Mouse (Mus musculus): ENCODE results near the gene Igsf9.

Igsf9 gene

DNA sequence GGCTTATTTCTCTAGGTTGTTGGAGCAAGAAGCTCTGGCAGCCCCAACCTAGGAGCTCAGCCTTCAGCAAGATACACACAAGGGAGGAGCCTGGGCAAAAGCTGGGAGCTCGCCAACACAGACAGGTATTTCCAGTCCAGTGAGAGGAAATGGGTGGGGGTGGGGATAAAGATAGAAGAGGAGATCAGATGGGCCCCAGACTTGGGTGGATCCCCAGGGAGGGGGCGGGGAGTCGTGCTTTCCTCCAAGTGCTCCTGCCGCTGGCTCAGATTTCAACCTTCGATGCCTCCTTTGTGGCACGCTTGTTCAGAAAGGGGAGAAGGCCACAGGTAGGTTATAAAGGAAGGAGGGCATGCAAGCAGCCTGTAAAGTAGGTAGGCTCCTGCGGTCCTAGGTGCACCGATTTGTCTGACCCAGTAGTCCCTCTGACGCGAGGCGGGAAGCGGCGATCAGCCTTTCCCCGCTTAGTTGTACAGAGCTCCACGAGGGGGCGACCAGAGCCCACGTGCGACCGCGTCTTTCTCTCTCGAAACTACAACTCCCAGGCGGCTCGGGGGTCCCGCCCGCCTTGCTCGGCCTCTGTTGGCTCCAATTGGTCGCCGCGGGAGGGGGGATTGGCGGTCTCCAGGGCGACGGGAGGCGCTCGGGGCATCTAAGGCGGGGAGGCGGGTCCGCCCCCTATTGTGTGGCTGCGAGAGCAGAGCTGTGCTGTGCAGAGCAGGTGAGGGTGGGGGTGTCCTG lies at the start of gene Igsf9:
TSS of gene Igsf9 (plus strand) at position 249 of the 741 bp plus-strand sequence.
- DNase-seq: peak; percentile 95 to 96

DNA sequence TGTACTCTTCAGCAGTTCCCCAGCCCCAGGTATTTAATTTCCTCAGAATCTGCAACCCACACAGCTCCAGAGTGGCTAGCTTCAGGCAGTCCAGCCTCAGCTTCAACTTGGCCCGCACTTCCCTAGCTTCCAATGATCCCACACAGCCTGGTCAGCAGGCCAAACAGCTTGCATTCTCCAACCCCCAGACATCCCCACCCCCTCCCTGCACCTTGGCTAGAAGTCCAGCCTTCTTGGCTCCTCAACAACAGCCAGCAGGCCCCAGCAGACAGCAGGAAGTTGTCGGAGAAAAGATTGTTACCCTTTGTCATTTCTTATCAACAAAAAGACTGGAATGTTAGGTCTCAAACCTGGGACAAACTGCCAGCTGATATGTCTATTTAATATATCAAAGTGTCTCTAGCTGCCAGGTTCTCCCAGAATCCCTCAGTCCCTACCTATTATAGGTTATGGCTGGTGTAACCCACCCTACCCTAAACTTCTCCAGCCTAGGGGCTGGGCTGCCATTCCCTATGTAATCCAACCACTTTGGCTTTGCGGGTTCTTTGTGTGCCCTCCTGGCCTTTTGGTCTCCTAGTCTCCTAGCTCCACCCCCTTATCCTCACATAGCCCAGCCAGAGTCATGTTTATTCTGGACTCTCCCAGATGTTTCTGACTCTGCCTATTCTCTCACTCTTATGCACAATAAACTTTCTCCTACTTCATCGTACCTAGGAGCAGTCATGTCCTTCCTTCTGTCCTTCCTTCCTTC lies 49.6 kb upstream of the Igsf9 start:
- peak; percentile 51 for DNase-seq

DNA sequence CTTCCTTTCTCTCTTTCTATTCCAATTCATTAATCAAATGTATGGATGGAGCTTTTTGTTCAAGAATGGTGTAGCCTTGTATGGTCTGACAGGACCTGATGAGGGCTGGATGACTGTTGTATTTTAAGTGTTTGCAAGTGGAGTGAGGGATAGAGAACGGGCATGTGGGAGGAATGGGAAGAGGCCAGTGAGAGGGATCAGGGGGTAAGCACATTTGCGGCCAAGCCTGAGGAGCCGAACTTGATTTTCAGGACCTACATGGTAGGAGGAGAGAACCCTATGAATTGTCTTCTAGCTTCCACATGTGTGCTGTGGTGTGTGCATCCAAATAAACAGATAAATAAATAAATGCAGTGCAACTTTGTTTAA lies 49.0 kb upstream of the Igsf9 start:
- no peak for DNase-seq

DNA sequence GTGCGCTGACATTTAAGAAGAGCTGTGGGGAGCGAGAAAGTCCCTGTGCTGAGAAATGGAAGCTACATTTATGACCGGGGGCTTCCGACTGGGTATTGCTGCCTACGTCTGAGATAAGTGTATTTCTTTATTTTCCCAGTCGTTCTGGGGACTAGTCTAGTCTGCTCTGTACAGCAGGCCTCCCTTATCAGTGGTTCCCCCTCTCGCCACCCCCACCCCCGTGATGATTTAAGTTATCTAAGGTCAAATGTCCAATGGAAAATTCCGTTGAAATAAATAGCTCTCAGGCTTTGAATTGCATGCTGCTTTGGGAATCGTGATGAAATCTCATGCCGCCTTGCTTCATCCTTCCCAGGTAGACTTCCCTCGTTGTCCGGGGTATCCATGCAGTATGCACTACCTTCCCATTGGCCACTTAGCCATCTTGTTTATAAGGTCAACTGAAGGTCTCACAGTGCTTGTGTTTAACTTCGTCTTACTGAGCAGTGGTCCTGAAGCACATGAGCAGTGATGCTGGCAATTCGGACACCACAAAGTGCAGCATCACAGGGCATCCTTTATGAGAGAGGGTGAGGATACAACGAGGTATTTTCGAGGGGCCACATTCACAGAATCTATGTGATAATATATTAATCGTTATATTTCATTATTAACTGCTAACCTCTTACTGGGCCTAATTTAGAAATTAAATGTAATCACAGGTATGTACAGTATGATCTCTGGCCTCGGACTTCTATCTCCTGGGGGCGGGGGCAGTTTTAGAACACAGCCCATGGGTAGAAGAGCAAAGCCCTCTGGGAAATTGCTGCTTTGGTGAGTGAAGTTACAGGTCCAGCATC lies 48.4 kb upstream of the Igsf9 start:
- no peak for DNase-seq

DNA sequence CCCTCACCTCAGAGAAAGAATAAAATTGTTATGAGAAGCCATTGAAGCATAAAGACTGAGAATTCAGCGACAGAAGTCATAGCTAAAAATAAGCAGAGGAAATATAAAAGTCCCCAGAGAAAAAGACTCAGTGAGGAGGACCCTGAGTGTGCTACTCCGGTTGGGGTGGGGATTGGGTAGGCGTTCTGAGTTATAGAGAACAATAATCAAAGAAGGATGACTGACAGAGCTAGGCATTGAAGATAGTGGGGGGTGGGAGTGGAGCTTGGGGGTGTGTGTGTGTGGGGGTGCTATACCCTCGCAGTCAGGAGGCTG lies 47.8 kb upstream of the Igsf9 start:
- no peak for DNase-seq

DNA sequence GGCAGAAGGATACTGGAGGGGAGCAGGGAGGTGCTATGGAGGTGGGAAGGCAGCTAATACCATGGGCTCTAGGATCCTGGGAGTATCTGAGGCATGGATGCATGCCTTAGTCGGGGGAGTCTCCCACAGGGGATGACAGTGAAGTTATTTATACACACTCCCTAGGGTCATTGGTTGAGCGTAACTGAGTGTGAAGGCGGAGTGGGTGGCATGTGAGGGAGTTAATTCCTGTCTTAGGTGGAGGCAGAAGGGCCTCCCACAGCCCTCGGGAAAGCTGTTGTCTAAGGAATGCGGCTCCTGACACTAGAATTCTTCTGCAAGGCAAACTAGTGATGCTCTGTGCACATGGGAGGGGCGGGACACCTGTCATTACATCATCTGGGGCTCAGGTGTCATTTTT lies 44.8 kb upstream of the Igsf9 start:
- no peak for DNase-seq

DNA sequence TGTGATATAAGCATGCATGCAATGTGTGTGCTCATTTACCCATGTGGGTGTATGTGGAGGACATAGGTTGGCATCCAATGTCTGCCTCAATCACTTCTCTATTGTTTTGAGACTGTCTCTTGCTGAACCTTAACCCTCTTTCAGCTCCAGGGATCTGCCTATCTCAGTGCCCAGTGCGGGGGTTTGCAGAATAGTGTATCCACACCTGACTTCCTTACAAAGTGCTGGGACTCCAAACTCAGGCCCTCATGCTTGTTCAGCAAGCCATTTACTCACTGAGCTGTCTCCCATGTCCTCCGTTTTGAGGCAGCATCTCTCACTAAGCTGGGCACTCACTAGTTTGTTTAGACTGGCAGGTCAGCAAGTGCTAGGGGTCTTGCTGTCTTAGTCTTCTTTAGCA lies 43.0 kb upstream of the Igsf9 start:
- DNase-seq: no peak

DNA sequence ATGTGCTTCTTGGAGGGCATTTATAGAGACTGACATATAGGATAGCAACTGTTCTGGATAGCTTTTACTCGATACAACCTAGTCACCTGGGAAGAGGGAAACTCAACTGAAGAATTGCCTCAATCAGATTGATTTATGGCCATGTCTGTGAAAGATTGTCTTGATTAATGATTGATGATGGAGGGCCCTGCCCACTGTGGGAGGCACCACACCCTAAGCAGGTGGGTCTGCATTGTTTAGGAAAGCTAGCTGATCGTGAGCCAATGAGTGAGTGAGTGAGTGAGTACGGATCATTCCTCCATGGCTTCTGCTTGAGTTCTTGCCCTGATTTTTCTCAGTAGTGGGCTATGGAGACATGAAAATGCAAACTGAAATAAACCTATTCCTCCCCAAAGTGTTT lies 41.1 kb upstream of the Igsf9 start:
- DNase-seq: no peak

DNA sequence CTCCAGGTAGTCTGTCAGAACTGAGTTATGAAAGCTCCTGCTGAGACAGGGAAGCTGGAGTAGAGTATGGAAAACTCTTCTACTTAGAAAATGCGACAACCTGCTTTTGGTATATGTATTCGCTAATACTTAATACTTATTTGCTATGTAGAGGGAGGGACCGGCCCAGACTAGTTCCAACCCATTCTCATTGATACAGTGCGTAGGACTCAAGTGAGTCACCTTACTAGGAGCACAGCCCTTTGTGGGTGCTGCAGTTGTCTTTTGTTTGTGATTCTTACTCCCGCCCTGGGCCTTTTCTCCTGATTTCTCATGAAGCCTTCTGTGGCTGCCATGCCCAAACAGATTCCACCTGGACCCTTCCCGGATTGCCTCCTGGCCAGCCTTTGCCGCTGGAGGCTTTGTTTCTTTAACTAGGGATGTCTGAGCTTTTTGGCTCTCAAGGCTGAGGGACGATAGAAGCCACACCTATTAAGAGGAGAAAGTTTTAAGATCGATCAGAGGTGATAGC lies 39.6 kb upstream of the Igsf9 start:
- no peak for DNase-seq

DNA sequence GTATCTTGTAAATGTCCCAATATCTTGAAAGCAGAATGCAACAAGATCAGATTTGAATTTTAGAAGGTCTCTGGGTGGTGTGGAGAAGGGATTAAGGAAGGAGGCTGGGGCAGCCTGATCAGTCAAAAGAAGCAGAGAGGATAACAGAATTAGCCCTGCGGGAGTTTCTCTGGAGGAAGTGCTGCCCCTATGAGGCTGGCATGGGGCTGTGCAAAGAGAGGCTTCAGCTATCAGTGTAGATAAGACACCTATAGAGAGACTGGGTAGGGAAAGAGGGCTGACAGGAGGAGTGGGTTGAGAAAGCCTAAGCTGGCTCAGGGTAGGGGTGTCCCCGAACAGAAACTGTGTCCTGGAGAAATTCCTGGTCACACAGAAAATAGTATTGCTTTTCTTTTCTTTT lies 31.4 kb upstream of the Igsf9 start:
- DNase-seq: no peak

DNA sequence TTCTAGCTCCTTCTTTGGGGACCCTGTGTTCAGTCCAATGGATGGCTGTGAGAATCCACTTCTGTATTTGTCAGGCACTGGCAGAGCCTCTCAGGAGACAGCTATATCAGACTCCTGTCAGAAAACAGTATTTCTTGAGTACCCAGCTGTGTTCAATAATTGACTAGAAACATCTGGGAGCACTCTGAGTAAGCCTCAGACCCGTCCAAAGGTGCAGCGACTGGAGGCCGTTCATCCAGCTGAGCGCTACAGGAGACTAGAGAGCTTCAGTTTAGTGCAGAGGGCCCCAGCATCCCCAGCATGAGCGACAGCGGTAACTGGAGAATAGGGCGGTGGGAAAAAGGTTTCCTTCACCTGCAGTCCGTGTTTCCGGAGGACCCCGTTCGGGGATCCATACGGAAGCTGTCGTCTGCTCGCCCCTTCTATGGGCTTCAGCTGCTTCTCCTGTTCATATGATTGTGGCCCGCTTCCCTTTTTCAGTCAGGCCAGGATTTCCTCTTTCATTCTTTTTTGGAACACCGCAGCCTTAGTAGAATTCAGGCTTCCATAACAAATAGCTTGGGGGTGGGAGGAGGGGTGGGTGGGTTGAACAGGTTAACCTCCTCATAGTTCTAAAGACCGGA lies 30.6 kb upstream of the Igsf9 start:
- no peak for DNase-seq

DNA sequence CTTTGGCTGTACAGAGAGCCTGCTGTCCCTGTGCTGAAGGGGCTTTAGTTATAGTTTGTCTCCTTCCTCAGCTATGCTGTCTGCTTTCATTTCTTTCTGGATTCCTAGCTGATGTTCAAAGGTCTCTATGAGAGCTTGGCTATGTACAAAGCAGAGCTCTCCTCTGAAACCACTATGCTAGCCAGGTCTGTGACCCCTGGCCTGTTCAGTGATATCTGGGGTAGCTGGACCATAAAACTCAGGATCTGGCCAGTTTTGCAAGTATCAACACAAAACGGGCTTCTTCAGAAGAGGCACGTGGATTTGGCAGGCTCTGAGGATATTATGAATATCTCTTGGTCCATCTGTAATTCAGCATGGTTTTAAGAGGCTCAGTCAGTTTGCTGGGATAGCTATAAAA lies 28.7 kb upstream of the Igsf9 start:
- no peak for DNase-seq

DNA sequence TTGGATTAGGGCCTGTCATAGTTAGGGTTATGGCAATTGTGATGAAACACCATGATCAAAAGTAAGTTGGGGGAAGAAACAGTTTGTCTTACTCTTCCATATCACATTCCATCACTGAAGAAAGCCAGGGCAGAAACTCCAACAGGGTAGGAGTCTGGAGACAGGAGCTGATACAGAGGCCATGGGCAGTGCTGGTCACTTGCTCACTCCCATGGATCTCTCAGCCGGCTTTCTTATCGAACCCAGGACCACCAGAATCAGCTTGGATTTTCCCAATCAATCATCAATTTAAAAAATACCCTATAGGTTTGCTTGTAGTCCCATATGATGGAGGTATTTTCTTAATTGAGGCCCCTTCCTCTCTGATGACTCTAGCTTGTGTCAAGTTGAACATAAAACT lies 27.8 kb upstream of the Igsf9 start:
- no peak for DNase-seq

DNA sequence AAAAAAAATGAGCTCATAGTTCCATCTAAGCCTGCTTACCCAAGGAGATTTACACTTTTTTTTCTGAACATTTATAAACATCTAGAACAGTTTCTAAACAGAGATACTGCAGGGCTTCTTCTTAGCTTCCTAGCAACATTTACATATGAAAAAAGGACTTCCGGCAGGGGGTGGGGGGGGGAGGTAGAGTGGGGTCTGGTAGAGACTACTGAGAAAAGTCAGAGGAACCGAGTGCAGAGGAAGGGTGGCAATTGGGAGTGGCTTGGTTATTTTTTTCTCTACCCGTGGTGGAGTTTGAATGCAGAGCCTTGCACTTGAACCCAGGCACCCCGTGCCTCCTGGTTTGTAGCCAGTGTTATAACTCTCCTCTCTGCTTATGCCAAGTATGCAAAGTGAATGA lies 26.2 kb upstream of the Igsf9 start:
- DNase-seq: no peak

DNA sequence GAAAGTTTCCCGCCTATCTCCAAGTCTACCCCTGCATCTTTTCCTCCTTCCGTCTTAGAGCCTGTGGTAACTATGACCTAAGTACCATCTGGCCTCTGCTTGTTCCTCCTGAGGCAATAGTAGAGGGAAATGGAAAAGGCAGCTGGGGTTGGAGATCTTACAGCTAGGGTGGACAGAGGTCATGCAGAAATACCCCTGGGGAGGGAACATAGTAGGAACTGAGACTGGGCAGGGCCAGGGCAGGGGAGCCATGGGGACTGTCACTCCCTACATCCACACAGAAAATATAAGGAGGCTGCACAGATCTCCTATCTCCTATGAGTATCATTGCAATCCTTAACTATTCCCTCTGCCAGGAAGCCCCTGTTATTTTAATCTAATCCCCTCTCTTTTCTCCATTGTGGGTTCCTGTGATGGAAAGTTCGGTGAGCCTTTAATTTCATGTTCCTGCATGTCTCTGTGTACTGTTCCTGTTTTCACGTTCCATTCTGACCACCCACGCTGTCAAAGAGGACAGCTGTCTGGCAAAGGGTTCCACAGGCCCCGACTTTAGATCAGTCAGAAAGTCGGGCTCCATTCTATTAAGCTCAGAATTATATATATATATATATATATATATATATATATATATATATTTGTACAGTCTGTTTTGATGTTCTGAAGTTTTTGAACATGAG lies 25.4 kb upstream of the Igsf9 start:
- no peak for DNase-seq

DNA sequence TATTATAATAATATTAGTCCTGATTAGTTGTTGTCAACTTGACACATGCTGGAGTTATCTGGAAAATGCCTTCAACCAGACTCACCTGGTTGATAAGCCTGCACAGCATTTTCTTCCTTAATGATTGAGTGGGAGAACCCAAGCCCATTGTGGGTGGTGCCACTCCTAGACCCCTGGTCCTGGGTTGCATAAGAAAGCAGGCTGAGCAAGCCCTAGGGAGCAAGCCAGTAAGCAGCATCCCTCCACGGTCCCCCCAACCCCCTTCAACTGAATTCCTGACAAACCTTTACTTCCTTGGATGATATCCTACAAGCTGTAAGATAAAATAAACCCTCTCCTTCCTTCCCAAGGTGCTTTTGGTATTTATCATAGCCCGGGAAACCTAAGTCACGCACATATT lies 24.4 kb upstream of the Igsf9 start:
- DNase-seq: no peak

DNA sequence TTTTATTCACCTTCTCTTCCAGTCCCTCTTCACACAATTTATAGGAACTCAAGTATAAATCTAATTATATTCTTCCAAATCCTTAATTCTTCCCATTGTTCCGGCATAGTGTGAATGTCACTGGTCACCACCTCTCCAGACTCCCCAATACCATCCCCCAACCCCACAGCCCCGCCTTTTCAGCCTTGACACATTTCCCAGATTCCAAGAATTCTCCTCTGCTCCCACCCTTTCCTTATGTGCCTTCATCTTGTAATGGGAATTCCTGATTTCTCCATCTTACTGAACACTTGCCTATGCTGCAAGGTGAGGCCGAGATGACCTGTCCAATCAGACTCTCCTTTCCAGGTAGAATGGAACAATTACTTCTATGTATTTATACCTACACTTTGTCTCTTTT lies 23.5 kb upstream of the Igsf9 start:
- no peak for DNase-seq

DNA sequence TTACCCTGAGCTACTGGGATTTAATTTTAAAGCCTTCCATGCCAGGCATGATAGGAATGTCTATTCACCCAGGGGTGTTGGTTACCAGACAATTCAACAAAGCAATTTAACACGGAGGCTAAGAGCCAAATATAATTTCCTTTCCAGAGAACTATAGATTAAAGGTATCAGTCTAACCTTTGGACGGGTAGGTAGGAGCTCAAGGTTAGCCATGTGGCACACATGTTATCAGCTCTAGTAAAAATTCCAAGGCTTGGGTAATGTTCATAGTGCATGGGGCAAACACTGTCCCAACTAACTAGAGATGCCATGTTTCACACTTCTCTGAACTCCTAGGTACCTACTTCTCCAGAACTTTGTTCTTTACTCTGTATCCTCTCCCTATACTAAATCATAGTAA lies 20.0 kb upstream of the Igsf9 start:
- DNase-seq: no peak

DNA sequence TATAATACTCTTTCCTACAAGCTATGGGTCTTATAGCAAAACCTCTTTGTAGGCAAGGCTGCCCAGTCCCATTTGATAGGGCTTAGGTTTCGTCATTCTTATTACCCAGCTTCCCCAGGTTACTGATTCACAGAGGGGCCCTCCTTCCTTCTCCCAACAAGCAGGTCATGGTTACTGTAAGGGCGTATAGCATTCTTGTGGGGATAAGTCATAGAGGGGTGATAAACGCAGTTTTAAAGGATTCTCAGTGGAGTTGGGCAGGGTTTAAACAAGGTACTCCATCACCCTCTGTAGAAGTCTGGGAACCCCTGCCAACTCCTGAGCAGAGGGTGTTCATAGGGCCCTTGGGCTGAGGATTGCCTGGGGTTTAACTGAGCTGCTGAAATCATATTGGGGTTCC lies 19.1 kb upstream of the Igsf9 start:
- DNase-seq: no peak

DNA sequence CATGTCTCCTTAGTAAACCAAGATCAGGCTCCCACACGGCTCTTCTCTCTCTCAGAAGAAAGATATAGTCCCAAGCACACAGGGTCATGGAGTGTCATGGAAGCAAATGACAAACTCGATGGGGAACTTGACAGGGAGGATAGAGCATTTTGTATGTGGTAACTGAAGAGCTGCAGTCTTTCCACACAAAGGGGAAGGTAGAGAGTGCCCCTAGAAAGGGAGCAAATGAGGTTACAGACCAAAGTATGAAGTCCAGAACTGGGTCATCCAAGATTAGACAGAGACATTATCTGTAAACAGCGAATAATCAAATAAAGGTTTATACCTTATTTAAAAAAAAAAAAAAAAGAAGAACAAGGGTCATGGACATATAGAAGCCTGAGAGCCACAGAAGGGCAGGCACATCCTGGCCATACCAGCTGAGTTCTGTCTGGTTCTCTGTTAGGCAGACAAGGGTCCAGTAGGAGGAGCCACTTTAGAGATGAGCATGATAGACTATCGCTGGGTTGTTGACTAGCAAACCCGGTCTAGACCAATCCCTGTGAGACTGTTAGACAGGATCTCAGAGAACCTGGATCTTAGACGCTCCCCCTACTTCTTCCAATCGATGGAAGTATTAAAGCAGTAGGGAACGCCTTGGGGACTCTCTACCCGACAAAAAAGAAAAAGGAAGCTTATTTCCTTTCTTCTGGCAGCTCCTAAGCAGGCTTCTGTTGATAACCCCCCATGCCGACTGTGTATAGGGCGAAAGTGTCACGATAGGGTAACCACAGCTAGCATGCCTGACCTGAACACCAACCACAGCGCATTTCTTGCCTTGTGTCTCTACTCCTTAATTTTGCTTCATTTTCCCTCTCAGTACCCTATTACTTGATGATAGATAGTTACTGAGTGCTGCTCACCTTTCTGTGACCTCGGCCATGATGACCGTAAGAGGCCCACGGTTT lies 17.9 kb upstream of the Igsf9 start:
- DNase-seq: no peak

DNA sequence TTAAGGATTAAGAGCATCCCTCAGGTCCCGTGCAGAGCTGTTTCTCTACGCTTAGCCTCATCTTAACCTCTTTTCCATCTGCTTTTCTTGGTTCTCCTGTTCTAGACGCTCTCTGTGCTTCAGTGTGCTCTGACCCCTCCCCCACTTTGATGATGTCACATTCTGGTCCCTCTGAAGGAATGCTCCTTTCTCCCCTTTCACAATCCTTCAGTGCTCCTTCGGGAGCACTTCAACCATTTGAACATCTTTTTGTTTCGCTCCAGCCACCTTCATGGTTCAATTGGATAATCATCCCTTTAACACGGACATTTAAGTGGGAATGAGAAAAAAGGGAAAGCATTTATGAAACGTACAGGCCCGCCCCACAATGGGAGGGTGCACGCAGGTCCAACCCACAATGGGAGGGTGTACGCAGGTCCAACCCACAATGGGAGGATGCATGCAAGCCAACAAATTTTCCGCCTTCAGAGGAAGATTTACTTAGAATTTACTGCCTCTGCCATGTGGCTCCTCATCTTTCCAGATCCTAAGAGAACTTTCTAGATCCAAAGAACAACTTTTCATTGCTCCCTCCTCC lies 13.2 kb upstream of the Igsf9 start:
- DNase-seq: no peak

Data from cerebellum, postnatal 14 days (tissue).